Mouse (Mus musculus) brain, embryonic 14.5 days (tissue): ENCODE data around the gene Ptpn21. TPM values are rescaled to one million over a fixed set of nuclear protein-coding genes. Genes with fewer than 3 reads are reported as not detected.

Source experiments
- DNase-seq: peaks from one replicate; pipeline ENCODE4 v3.0.0-alpha.2; 2011; ENCODE audit warnings: low read depth
- CTCF ChIP-seq: fragments of 200-500 bp; IDR thresholded peaks from 2 replicates; pipeline ENCODE4 v1.5.1; 2012; ENCODE audit warnings: inconsistent platforms, mild to moderate bottlenecking, moderate library complexity, borderline replicate concordance; ENCODE audit not compliant: insufficient read depth, insufficient read length; ENCODE audit errors: extremely low read depth
- POLR2A ChIP-seq: fragments of 200-500 bp; IDR thresholded peaks from 2 replicates; pipeline ENCODE4 v1.6.1; 2012; ENCODE audit warnings: mild to moderate bottlenecking, inconsistent platforms, borderline replicate concordance; ENCODE audit not compliant: poor library complexity, insufficient read depth, insufficient read length, severe bottlenecking; ENCODE audit errors: extremely low read depth
- polyA plus RNA-seq: library from polyadenylated mRNA; depleted of rRNA; stranded (reverse); fragments of >200 nt; gene quantifications from 2 replicates; pipeline ENCODE4 v1.2.3, GENCODE M21; 2012; rRNA removed

The Ptpn21 gene
- polyA plus RNA-seq, 1 experiment = 7.1 TPM

- TF ChIP-seq CTCF (no peak), POLR2A (no peak)
- no peak for DNase-seq
Measured at GRCm38 (mm10) chr12:98628260-98628970, 108.8 kb downstream of the Ptpn21 start.

GRCm38 (mm10) chr12:98627392-98628259, 109.6 kb downstream of the Ptpn21 start, which contains the start of gene Spata7:
Gene Spata7 (plus strand): TSS chr12:98628157.
- peak; percentile 94 for DNase-seq
- TF ChIP-seq CTCF (no peak), POLR2A (peak; percentile 14; the same call in 1 of the 2 replicates)

Other genes with a start within 250 kb of the Ptpn21 start
- gene Kcnk10, start 159.1 kb downstream of the Ptpn21 start, polyA plus RNA-seq = 15.1 and 20.9 TPM in 2 replicates
- 14.1 and 16.9 TPM in 2 replicates for gene Spata7, start 109.2 kb downstream of the Ptpn21 start, polyA plus RNA-seq
- 135 and 138 TPM in 2 replicates for gene Zc3h14, start 9.6 kb upstream of the Ptpn21 start, polyA plus RNA-seq
- 68.8 and 71.3 TPM in 2 replicates for gene Eml5, start 164.1 kb upstream of the Ptpn21 start, polyA plus RNA-seq
- 38.6 and 39.7 TPM in 2 replicates for gene Ttc8, start 183.2 kb upstream of the Ptpn21 start, polyA plus RNA-seq